Mouse (Mus musculus): Measurements from ENCODE around the gene Fez2. TPM values are rescaled to one million over a fixed set of nuclear protein-coding genes. Genes with fewer than 3 reads are reported as not detected.

The Fez2 gene
- polyA plus RNA-seq (2014; fragmentation: Nextera tagmentation; extraction: Ambion mirVana), result 59.7 and 69.0 TPM in 2 replicates

DNA sequence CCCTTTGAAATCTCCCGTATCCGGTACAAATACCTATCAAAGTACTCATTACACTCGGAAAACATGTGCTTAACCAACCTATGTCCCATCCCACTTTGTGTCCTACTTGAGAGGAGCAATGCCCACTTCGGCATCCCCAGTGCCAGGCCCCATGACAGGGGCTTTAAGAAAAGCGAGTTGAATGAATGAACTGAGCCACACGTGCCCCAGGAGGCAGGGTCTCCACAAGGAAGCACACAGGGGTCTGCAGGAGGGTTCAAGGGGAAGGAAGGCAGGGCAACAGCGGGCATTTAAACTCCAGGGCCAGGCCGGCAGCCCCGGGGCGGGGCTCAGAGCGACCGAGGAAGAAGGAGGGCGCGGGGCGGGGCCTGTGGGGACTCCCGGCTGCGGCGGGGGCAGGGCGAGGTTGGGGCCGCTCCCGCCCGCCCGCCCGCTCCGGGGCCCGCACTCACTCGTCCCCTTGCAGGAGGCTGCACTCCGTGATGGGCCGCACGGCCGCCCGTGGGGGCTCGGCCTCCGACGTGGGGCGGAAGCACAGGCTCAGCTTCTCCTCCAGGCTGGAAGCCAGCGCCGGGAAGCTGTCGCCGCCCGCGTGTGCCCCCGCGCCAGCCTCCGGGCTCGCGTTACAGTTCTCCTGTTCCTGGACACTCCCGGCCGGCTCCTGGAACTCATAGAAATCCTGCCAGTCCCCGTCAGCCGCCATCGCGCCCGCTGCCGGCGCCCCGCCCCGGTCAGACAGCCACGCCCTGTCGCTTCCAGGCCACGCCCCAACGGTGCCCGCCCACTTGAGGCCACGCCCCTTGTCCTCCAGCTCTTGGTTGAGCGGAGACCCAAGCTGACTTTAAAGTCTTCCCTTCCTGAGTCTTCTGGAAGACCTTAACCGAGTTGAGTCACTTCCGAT lies at the start of gene Fez2:
Gene Fez2, minus strand, starts transcription at position 772 of the 901 bp plus-strand sequence.
- under 1% methylated on average over 53 of the region's 67 CpGs for WGBS

DNA sequence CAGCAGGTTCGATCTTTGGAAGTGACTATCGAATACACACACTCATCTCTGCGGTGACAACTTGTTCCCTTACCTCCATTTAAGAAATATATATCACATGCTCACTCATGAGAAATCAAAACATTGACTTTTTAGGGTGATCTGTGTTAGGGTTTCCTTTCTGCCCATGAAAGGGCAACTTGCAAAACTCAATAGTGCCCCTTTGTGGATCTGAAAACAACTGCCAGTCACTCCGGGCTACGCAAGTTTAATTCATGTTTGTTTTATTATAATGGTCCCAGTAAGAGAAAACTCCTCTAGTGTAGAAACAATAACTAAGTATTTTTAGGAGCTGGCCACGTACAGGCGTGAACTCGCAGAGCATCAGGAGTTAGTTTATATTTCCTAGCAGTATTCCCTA lies 47.5 kb upstream of the Fez2 start:
- Histone ChIP-seq H3K36me3 (replicated peaks; ENCODE audit: control insufficient read depth, insufficient read depth) (no peaks in the 10 kb centered on the region), H3K4me1 (replicated peaks; ENCODE audit: control insufficient read depth, insufficient read depth, low read length) (no peaks in the 10 kb centered on the region), H3K27me3 (ENCODE audit: control insufficient read depth, insufficient read depth, low read length) (no peaks in the 10 kb centered on the region), H3K9me3 (ENCODE audit: control insufficient read depth, low read length) (no peaks in the 10 kb centered on the region), H3K27ac (no peak overlapping the region), H3K4me3 (replicated peaks; ENCODE audit: low read length) (no peak overlapping the region), H3K4me2 (replicated peaks) (no peak overlapping the region), H3K9ac (no peak overlapping the region)
- DNase-seq (ENCODE audit: low spot score) (no peak), ATAC-seq (ENCODE audit: low FRiP score) (no peak)
- 88% methylated on average over 8 of the region's 8 CpGs for WGBS

More for the DNA sequence above, at the start of gene Fez2:
- peak within 1 kb of the TSS; percentile 82 for H3K9ac ChIP-seq
- DNase-seq (ENCODE audit: low spot score) (peak; percentile 77), ATAC-seq (ENCODE audit: low FRiP score) (peak; percentile 92)
- no peaks in the 10 kb centered on the region for H3K36me3 ChIP-seq (replicated peaks; ENCODE audit: control insufficient read depth, insufficient read depth)
- H3K4me3 ChIP-seq (replicated peaks; ENCODE audit: low read length), result peak within 1 kb of the TSS; percentile 79
- H3K9me3 ChIP-seq (ENCODE audit: control insufficient read depth, low read length), result no peaks in the 10 kb centered on the region
- no peaks in the 10 kb centered on the region for H3K27me3 ChIP-seq (ENCODE audit: control insufficient read depth, insufficient read depth, low read length)
- peak within 1 kb of the TSS; percentile 77 for H3K27ac ChIP-seq
- H3K4me2 ChIP-seq (replicated peaks), result peak within 1 kb of the TSS; percentile 55
- H3K4me1 ChIP-seq (replicated peaks; ENCODE audit: control insufficient read depth, insufficient read depth, low read length), result peaks cover 7% of the 10 kb centered on the region

DNA sequence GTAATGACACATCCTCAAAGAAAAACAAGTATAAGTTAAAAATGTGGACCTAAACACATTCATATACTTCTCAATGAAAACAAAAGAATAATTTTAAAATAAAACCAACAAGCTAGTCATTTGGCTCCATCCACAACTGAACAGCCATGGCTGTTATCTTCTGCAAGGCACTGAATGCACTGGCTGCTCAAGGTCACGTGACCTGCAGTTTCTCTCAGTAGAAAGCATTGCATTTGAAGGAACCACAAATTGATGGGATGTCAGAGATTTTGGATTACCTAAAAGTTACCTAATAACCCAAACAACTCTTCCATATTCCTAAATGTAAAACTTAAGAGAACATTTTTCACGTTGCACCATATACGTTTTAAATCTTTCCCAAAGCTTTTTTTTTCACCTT lies 47.1 kb upstream of the Fez2 start:
- H3K4me1 ChIP-seq (replicated peaks; ENCODE audit: control insufficient read depth, insufficient read depth, low read length), result no peaks in the 10 kb centered on the region
- H3K4me2 ChIP-seq (replicated peaks), result no peak overlapping the region
- H3K9me3 ChIP-seq (ENCODE audit: control insufficient read depth, low read length), result no peaks in the 10 kb centered on the region
- no peaks in the 10 kb centered on the region for H3K36me3 ChIP-seq (replicated peaks; ENCODE audit: control insufficient read depth, insufficient read depth)
- WGBS, result 92% methylated on average over 3 of the region's 3 CpGs
- DNase-seq (ENCODE audit: low spot score) (no peak), ATAC-seq (ENCODE audit: low FRiP score) (no peak)
- no peaks in the 10 kb centered on the region for H3K27me3 ChIP-seq (ENCODE audit: control insufficient read depth, insufficient read depth, low read length)
- no peak overlapping the region for H3K27ac ChIP-seq
- no peak overlapping the region for H3K4me3 ChIP-seq (replicated peaks; ENCODE audit: low read length)
- no peak overlapping the region for H3K9ac ChIP-seq

- Histone ChIP-seq H3K27me3 (ENCODE audit: control insufficient read depth, insufficient read depth, low read length) (no peaks in the 10 kb centered on the region), H3K4me1 (replicated peaks; ENCODE audit: control insufficient read depth, insufficient read depth, low read length) (no peaks in the 10 kb centered on the region), H3K36me3 (replicated peaks; ENCODE audit: control insufficient read depth, insufficient read depth) (no peaks in the 10 kb centered on the region), H3K4me2 (replicated peaks) (no peak overlapping the region), H3K27ac (no peak overlapping the region), H3K9me3 (ENCODE audit: control insufficient read depth, low read length) (no peaks in the 10 kb centered on the region), H3K9ac (no peak overlapping the region), H3K4me3 (replicated peaks; ENCODE audit: low read length) (no peak overlapping the region)
- no peak for ATAC-seq (ENCODE audit: low FRiP score)
- no peak for DNase-seq (ENCODE audit: low spot score)
- 82% methylated on average over 8 of the region's 8 CpGs for WGBS
These were observed 42.2 kb upstream of the Fez2 start for GRCm38 (mm10) chr17:78460140-78460539.

- 77% methylated on average over 9 of the region's 9 CpGs for WGBS
These were observed 37.6 kb upstream of the Fez2 start for GRCm38 (mm10) chr17:78455556-78455955.

GRCm38 (mm10) chr17:78455114-78455513 lies 37.2 kb upstream of the Fez2 start:
- 42% methylated on average over 11 of the region's 11 CpGs for WGBS
- Histone ChIP-seq H3K27me3 (ENCODE audit: control insufficient read depth, insufficient read depth, low read length) (no peaks in the 10 kb centered on the region), H3K9ac (no peak overlapping the region), H3K4me2 (replicated peaks) (no peak overlapping the region), H3K9me3 (ENCODE audit: control insufficient read depth, low read length) (no peaks in the 10 kb centered on the region), H3K4me3 (replicated peaks; ENCODE audit: low read length) (no peak overlapping the region), H3K4me1 (replicated peaks; ENCODE audit: control insufficient read depth, insufficient read depth, low read length) (no peaks in the 10 kb centered on the region), H3K36me3 (replicated peaks; ENCODE audit: control insufficient read depth, insufficient read depth) (no peaks in the 10 kb centered on the region), H3K27ac (no peak overlapping the region)
- ATAC-seq (ENCODE audit: low FRiP score) (no peak), DNase-seq (ENCODE audit: low spot score) (peak; percentile 37)

More at GRCm38 (mm10) chr17:78455556-78455955, 37.6 kb upstream of the Fez2 start:
- DNase-seq (ENCODE audit: low spot score) (no peak), ATAC-seq (ENCODE audit: low FRiP score) (no peak)
- Histone ChIP-seq H3K9me3 (ENCODE audit: control insufficient read depth, low read length) (no peaks in the 10 kb centered on the region), H3K4me2 (replicated peaks) (no peak overlapping the region), H3K27me3 (ENCODE audit: control insufficient read depth, insufficient read depth, low read length) (no peaks in the 10 kb centered on the region), H3K9ac (no peak overlapping the region), H3K4me1 (replicated peaks; ENCODE audit: control insufficient read depth, insufficient read depth, low read length) (no peaks in the 10 kb centered on the region), H3K4me3 (replicated peaks; ENCODE audit: low read length) (no peak overlapping the region), H3K27ac (no peak overlapping the region), H3K36me3 (replicated peaks; ENCODE audit: control insufficient read depth, insufficient read depth) (no peaks in the 10 kb centered on the region)

- H3K27ac ChIP-seq, result no peak overlapping the region
- H3K36me3 ChIP-seq (replicated peaks; ENCODE audit: control insufficient read depth, insufficient read depth), result no peaks in the 10 kb centered on the region
- no peak overlapping the region for H3K4me3 ChIP-seq (replicated peaks; ENCODE audit: low read length)
- no peak overlapping the region for H3K4me2 ChIP-seq (replicated peaks)
- WGBS, result 75% methylated on average over 21 of the region's 21 CpGs
- no peaks in the 10 kb centered on the region for H3K4me1 ChIP-seq (replicated peaks; ENCODE audit: control insufficient read depth, insufficient read depth, low read length)
- H3K27me3 ChIP-seq (ENCODE audit: control insufficient read depth, insufficient read depth, low read length), result no peaks in the 10 kb centered on the region
- no peak for DNase-seq (ENCODE audit: low spot score)
- no peak overlapping the region for H3K9ac ChIP-seq
- H3K9me3 ChIP-seq (ENCODE audit: control insufficient read depth, low read length), result no peaks in the 10 kb centered on the region
- ATAC-seq (ENCODE audit: low FRiP score), result no peak; the same call in 1 of the 2 replicates
These were observed 36.4 kb upstream of the Fez2 start for GRCm38 (mm10) chr17:78454189-78454977.

- no peaks in the 10 kb centered on the region for H3K36me3 ChIP-seq (replicated peaks; ENCODE audit: control insufficient read depth, insufficient read depth)
- H3K4me2 ChIP-seq (replicated peaks), result no peak overlapping the region
- no peak for ATAC-seq (ENCODE audit: low FRiP score)
- DNase-seq (ENCODE audit: low spot score), result no peak
- no peaks in the 10 kb centered on the region for H3K9me3 ChIP-seq (ENCODE audit: control insufficient read depth, low read length)
- no peak overlapping the region for H3K9ac ChIP-seq
- no peaks in the 10 kb centered on the region for H3K27me3 ChIP-seq (ENCODE audit: control insufficient read depth, insufficient read depth, low read length)
- no peak overlapping the region for H3K4me3 ChIP-seq (replicated peaks; ENCODE audit: low read length)
- H3K4me1 ChIP-seq (replicated peaks; ENCODE audit: control insufficient read depth, insufficient read depth, low read length), result no peaks in the 10 kb centered on the region
- no peak overlapping the region for H3K27ac ChIP-seq
- 91% methylated on average over 5 of the region's 5 CpGs for WGBS
These were observed 35.6 kb upstream of the Fez2 start for GRCm38 (mm10) chr17:78453529-78453928.

GRCm38 (mm10) chr17:78451886-78452285 lies 33.9 kb upstream of the Fez2 start:
- DNase-seq (ENCODE audit: low spot score) (no peak), ATAC-seq (ENCODE audit: low FRiP score) (no peak)
- WGBS, result 88% methylated on average over 6 of the region's 6 CpGs
- no peak overlapping the region for H3K4me3 ChIP-seq (replicated peaks; ENCODE audit: low read length)
- no peaks in the 10 kb centered on the region for H3K9me3 ChIP-seq (ENCODE audit: control insufficient read depth, low read length)
- no peak overlapping the region for H3K4me2 ChIP-seq (replicated peaks)
- no peak overlapping the region for H3K27ac ChIP-seq
- H3K9ac ChIP-seq, result no peak overlapping the region
- no peaks in the 10 kb centered on the region for H3K36me3 ChIP-seq (replicated peaks; ENCODE audit: control insufficient read depth, insufficient read depth)
- no peaks in the 10 kb centered on the region for H3K4me1 ChIP-seq (replicated peaks; ENCODE audit: control insufficient read depth, insufficient read depth, low read length)
- H3K27me3 ChIP-seq (ENCODE audit: control insufficient read depth, insufficient read depth, low read length), result no peaks in the 10 kb centered on the region

Measured in hindbrain, embryonic 14.5 days (tissue).